Mouse (Mus musculus): ENCODE data around the gene Gpatch8.

DNA sequence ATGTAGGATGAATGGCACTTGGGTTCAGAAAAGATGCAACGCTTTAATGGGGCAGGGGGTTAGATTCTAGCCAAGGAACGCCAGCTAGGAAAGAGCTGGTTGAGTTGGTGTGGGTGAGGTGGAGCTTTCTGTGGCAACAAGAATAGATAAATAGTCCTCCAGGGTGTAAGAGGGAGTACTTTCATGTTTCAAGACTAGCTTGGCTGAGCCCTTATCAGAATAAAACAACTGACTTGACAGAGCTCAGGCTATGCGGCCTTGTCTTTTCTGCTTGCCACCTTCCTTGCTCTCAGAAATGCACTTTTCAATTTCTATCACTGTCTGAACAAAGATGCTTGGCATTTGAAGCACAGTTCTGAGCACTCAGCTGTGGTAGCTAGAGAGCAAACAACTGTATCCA, 81.2 kb downstream of the Gpatch8 start:
- TF ChIP-seq CTCF (conservative IDR thresholded peaks at IDR 0.05; ENCODE audit: insufficient read depth, insufficient read length, low read depth, low read length) = no peak
- no peak for TF ChIP-seq POLR2A (IDR thresholded peaks at IDR 0.05; ENCODE audit: low read depth, low read length)

All from kidney, adult 2 months (tissue).